Mouse (Mus musculus) bone marrow, adult 2 months (tissue): ENCODE data around the gene Vps26a. TPM values are rescaled to one million over a fixed set of nuclear protein-coding genes. Genes with fewer than 3 reads are reported as not detected.
A peak's percentile ranks its signal among the peaks of the same experiment; 100 is the strongest.

Experiments used
- H3K27ac ChIP-seq: fragments of 200-500 bp; 2 replicates; pipeline ENCODE4 v1.5.1; 2012; ENCODE audit warnings: low read depth, mild to moderate bottlenecking, control low read depth, inconsistent platforms, low read length; ENCODE audit not compliant: control insufficient read depth, poor library complexity, insufficient read depth
- H3K4me1 ChIP-seq: fragments of 200-500 bp; 2 replicates; pipeline ENCODE4 v1.6.1; 2011; ENCODE audit warnings: low read length; ENCODE audit not compliant: control insufficient read depth, insufficient read depth
- H3K4me3 ChIP-seq: fragments of 200-500 bp; replicated peaks from 2 replicates; pipeline ENCODE3; 2011; ENCODE audit warnings: mild to moderate bottlenecking, low read depth, low read length, control low read depth; ENCODE audit not compliant: control insufficient read depth
- CTCF ChIP-seq: fragments of 200-500 bp; IDR thresholded peaks from 2 replicates; pipeline ENCODE4 v1.5.1; 2011; ENCODE audit warnings: low read length, control low read depth; ENCODE audit not compliant: control insufficient read depth, insufficient read depth
- POLR2A ChIP-seq: fragments of 200-500 bp; IDR thresholded peaks from 2 replicates; pipeline ENCODE4 v1.6.1; 2011; ENCODE audit warnings: low read depth, mild to moderate bottlenecking, control low read depth, low read length, borderline replicate concordance; ENCODE audit not compliant: control insufficient read depth
- WGBS: fragments of 180-500 bp; shearing (Covaris S2); methylation state at CpG from one replicate; pipeline ENCODE4 v1.1.7; 2018; 5-methylcytosine and 5-hydroxymethylcytosine counted together
- polyA plus RNA-seq: library from polyadenylated mRNA; stranded (reverse); fragments of >200 nt; gene quantifications from 2 replicates; pipeline ENCODE4 v1.2.4, GENCODE M21; 2011; ENCODE audit warnings: low replicate concordance; ENCODE audit not compliant: missing spikeins, insufficient read depth, insufficient read length

Gene Vps26a
- polyA plus RNA-seq, 1 experiment = 26.5 TPM

DNA sequence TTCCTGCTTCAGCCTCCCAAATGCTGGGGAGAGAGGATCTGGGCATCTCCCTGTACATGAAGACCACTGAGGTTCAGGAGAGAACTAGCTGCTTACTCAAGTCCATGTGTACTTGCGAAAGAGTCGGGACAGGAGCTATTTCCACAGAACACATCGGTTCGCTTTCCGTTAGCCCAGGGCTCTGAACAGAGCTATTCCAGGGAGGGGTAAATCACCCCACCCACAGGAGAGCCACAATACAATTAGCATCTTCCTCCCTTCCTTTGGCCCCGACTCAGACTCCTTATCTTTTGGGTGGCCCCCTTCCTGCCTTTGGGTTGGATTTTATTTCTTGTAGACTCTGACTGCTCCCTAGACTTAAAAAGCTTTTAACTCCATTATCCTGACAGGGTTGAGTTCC, 30.9 kb upstream of the Vps26a start:
- Histone ChIP-seq H3K4me1 (peaks cover 10% of the 10 kb centered on the region), H3K4me3 (no peak overlapping the region), H3K27ac (no peak overlapping the region)
- 22% methylated on average over 6 of the region's 6 CpGs for whole genome bisulfite sequencing
- no peak for TF ChIP-seq CTCF
- TF ChIP-seq POLR2A = no peak

DNA sequence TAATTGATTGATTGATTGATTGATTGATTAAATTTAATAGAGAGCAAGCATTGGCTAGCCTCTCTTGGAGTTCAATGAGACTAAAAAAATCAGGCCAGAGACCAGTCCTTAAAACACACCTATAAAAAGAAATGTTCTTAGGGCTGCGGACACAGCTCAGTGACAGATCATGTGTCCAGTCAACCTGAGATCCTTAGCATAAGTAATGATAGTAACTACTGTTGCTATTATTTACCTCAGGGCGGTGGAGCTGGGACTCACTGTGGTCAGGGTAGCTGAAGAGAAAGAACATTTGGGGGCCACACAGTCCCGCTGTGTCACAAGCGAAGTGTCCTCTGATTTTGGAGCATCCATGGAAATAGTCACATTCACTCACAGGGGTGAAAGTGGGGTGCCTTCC, 26.2 kb upstream of the Vps26a start:
- Histone ChIP-seq H3K4me1 (peaks cover 6% of the 10 kb centered on the region; the same call in 1 of the 2 replicates), H3K4me3 (no peak overlapping the region), H3K27ac (no peak overlapping the region)
- TF ChIP-seq CTCF (no peak), POLR2A (no peak)
- 78% methylated on average over 4 of the region's 4 CpGs for WGBS

DNA sequence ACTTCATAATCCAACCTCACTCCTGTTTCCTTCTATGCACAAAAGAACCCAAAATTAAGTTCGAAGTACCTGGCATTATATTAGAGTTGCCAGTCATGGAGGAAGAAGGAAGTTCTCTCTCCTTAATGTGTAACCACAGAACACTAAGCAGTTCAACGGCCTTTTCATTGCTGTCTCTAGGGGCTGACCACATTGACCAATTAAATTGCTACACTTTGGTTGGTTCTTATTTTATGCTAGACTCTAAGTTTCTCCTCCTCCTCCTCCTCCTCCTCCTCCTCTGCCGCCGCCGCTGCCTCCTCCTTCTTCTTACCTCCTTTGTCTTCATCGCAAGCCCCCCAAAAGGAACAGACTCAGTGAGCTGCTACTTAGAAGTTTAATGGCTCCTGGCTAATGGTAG, 24.9 kb upstream of the Vps26a start:
- peaks cover 4% of the 10 kb centered on the region; the same call in 1 of the 2 replicates for H3K4me1 ChIP-seq
- H3K4me3 ChIP-seq = no peak overlapping the region
- H3K27ac ChIP-seq = peak overlapping the region; percentile 46; the same call in 1 of the 2 replicates
- WGBS = 2% methylated on average over 6 of the region's 6 CpGs
- TF ChIP-seq CTCF (no peak), POLR2A (no peak)

DNA sequence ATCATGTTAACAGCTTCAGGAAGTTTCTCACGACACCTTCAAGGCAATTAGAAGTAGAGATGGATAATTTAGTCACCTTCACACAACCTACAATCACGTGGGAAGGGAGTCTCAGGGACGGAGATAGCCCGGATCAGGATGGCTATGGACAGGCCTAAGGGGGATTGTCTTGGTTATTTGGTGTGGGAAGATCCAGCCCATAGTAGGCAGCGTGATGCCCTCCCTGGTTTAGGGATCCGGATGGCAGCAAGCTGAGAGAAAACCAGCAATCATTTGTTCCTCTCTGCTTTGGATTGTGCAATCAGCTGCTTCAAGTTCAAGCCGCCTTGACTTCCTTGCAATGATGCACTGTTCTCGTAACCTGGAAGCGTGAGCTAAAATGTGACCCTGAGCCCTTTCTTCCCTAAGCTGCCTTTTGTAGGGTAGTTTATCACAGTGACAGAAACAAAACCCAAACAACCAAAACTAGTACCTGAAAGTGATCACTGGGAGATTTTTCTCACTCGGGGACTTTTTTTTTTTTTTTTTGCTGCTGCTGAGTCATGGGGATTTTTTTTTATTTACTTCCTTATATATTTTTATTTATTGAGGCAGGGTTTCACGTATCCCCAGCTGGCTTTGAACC, 22.5 kb upstream of the Vps26a start:
- Histone ChIP-seq H3K4me1 (peaks cover 3% of the 10 kb centered on the region; the same call in 1 of the 2 replicates), H3K4me3 (peak overlapping the region; percentile 40), H3K27ac (peak overlapping the region; percentile 95)
- TF ChIP-seq POLR2A (0 out of 2 replicates have a peak, but pooled peaks have one; percentile 19), CTCF (no peak)
- 33% methylated on average over 11 of the region's 11 CpGs for WGBS

- no peak for TF ChIP-seq CTCF
- TF ChIP-seq POLR2A = no peak
- under 1% methylated on average over 11 of the region's 11 CpGs for WGBS
- peaks cover 3% of the 10 kb centered on the region; the same call in 1 of the 2 replicates for H3K4me1 ChIP-seq
Measured at GRCm38 (mm10) chr10:62508459-62508858, 21.9 kb upstream of the Vps26a start.

GRCm38 (mm10) chr10:62507591-62508308, 21.1 kb upstream of the Vps26a start:
- TF ChIP-seq POLR2A (peak; percentile 95), CTCF (no peak)
- Histone ChIP-seq H3K27ac (peak overlapping the region; percentile 95), H3K4me3 (peak overlapping the region; percentile 77), H3K4me1 (peaks cover 4% of the 10 kb centered on the region; the same call in 1 of the 2 replicates)
- 1% methylated on average over 18 of the region's 18 CpGs for WGBS

More at GRCm38 (mm10) chr10:62508459-62508858, 21.9 kb upstream of the Vps26a start:
- Histone ChIP-seq H3K4me3 (peak overlapping the region; percentile 58), H3K27ac (peak overlapping the region; percentile 95)

DNA sequence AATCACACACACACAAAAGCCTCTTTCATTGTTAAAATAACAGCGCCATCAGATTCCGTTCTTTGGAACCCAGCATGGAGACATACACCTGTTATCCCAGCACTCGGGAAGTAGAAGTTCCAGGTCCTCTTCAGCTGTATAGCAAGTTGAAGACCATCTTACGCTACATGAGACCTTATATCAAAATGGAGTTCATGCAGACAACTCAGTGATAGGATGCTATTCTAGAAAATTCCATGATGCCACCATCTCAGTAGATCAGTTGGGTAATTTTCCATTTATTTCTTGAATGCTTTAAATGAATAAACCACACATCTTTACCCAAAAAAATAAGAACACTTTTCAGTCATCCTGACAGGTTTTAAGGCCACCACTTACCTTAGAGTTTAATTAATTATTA, 20.5 kb upstream of the Vps26a start:
- 1% methylated on average over 4 of the region's 4 CpGs for WGBS
- peak overlapping the region; percentile 77 for H3K4me3 ChIP-seq
- peak overlapping the region; percentile 70 for H3K27ac ChIP-seq
- TF ChIP-seq POLR2A (no peak), CTCF (no peak)
- H3K4me1 ChIP-seq = peaks cover 5% of the 10 kb centered on the region; the same call in 1 of the 2 replicates

GRCm38 (mm10) chr10:62506019-62506556, 19.5 kb upstream of the Vps26a start:
- peaks cover 4% of the 10 kb centered on the region; the same call in 1 of the 2 replicates for H3K4me1 ChIP-seq
- TF ChIP-seq CTCF (no peak), POLR2A (0 out of 2 replicates have a peak, but pooled peaks have one; percentile 33)
- peak overlapping the region; percentile 51 for H3K4me3 ChIP-seq
- peak overlapping the region; percentile 95 for H3K27ac ChIP-seq
- WGBS = under 1% methylated on average over 17 of the region's 17 CpGs
